Comparison of ENCODE assay signal across 37 mouse cellular contexts in genomic region chr11:100376746-100377389, GRCm38 (mm10). TPM values are rescaled to one million over a fixed set of nuclear protein-coding genes. Genes with fewer than 3 reads are reported as not detected.
DNase-seq lines count a peak whose midpoint lies in the region; ATAC-seq and TF ChIP-seq lines count a peak whose summit lies in the region.
"Had no signal": no experiment of that assay in that cellular context is flagged by ENCODE, and none has a peak within 500 bp of the region (broad histone marks: within the 10 kb centered on the region; RNA-seq: fewer than 3 reads in every experiment).

No protein-coding gene starts in this region.

- no peak for TF ChIP-seq CTCF in gastrocnemius, adult 2 months (IDR thresholded peaks at IDR 0.05)

- peak overlapping the region; percentile 11; the same call in 1 of the 2 replicates for H3K4me3 ChIP-seq in gastrocnemius, adult 2 months
- no peak overlapping the region for H3K4me3 ChIP-seq in kidney, embryonic 14.5 days (ENCODE audit: low read length)
- H3K4me3 ChIP-seq: embryonic facial prominence, embryonic 12.5 days; forebrain, embryonic 10.5 days; hindbrain, embryonic 10.5 days; limb, embryonic 12.5 days; liver, embryonic 15.5 days; neural tube, embryonic 12.5 days had no signal

- no peak overlapping the region for H3K9ac ChIP-seq in kidney, embryonic 14.5 days (ENCODE audit: low read depth, low read length)
- H3K9ac ChIP-seq: embryonic facial prominence, embryonic 12.5 days; limb, embryonic 12.5 days; liver, embryonic 15.5 days; lung, embryonic 14.5 days; neural tube, embryonic 12.5 days had no signal

- H3K9me3 ChIP-seq in kidney, embryonic 14.5 days (ENCODE audit: control insufficient read depth, low read length): no peaks in the 10 kb centered on the region
- H3K9me3 ChIP-seq: embryonic facial prominence, embryonic 12.5 days; forebrain, embryonic 10.5 days; G1E; hindbrain, embryonic 10.5 days; limb, embryonic 12.5 days; liver, embryonic 15.5 days; neural tube, embryonic 12.5 days had no signal

- intact Hi-C loops in gastrocnemius, adult 2 months (cut with DNase I): no loop called here
- intact Hi-C loops in gastrocnemius, postnatal 36 days (cut with DNase I): no loop called here
- intact Hi-C loops in left cerebral cortex, postnatal 14 days (cut with DNase I): no loop called here

- H3K4me2 ChIP-seq in kidney, embryonic 14.5 days (replicated peaks; ENCODE audit: low read depth, low read length): no peak overlapping the region
- H3K4me2 ChIP-seq: embryonic facial prominence, embryonic 12.5 days; heart, embryonic 11.5 days; limb, embryonic 12.5 days; liver, embryonic 15.5 days; lung, embryonic 14.5 days; midbrain, embryonic 11.5 days; neural tube, embryonic 12.5 days had no signal

- no peaks in the 10 kb centered on the region for H3K27me3 ChIP-seq in kidney, embryonic 14.5 days (ENCODE audit: control insufficient read depth, insufficient read depth, low read length)
- H3K27me3 ChIP-seq: embryonic facial prominence, embryonic 12.5 days; limb, embryonic 12.5 days; liver, embryonic 15.5 days; neural tube, embryonic 12.5 days had no signal

- no peak for DNase-seq in gastrocnemius, adult 2 months
- no peak for DNase-seq in gastrocnemius, postnatal 36 days
- DNase-seq in kidney, postnatal 10 days: peak; percentile 56
- DNase-seq in ZHBTc4 (ENCODE audit: low read depth, low spot score): peak; percentile 80
- no peak for DNase-seq in embryo, embryonic 10 days (ENCODE audit: low spot score)
- DNase-seq in left cerebral cortex, postnatal 14 days (ENCODE audit: low spot score in 2 of 2): no peak
- DNase-seq: adrenal gland, postnatal 25 days; cerebellum, adult 8-10 months; kidney, adult 8-10 months; kidney, postnatal 14 days; layer of hippocampus, adult 9-11 months; lung, embryonic 14.5 days; lung, postnatal 36 days; right cerebral cortex, postnatal 4 days; thymus, adult 18-20 months; thymus, postnatal 25 days had no signal

- H3K36me3 ChIP-seq in kidney, embryonic 14.5 days (ENCODE audit: control insufficient read depth, insufficient read depth, low read length): peaks cover 79% of the 10 kb centered on the region
- H3K36me3 ChIP-seq: G1E had no signal

- H3K4me1 ChIP-seq in kidney, embryonic 14.5 days (ENCODE audit: control insufficient read depth, insufficient read depth, low read length): no peaks in the 10 kb centered on the region
- H3K4me1 ChIP-seq: embryonic facial prominence, embryonic 12.5 days; liver, embryonic 15.5 days; neural tube, embryonic 12.5 days had no signal

- peak overlapping the region; percentile 76 for H3K27ac ChIP-seq in gastrocnemius, adult 2 months
- no peak overlapping the region for H3K27ac ChIP-seq in kidney, embryonic 14.5 days (ENCODE audit: low read depth, low read length)
- H3K27ac ChIP-seq: embryonic facial prominence, embryonic 12.5 days; forebrain, embryonic 10.5 days; hindbrain, embryonic 10.5 days; liver, embryonic 15.5 days; neural tube, embryonic 12.5 days; stomach, postnatal 0 days had no signal

- ATAC-seq in kidney, embryonic 14.5 days (ENCODE audit: low FRiP score, low TSS enrichment): no peak
- ATAC-seq: forebrain, embryonic 16.5 days; hindbrain, embryonic 16.5 days; midbrain, embryonic 16.5 days had no signal

- WGBS in kidney, embryonic 14.5 days: 90% methylated on average over 21 of the region's 21 CpGs

RNA-seq across cellular contexts. Expression of gene Jup, which starts 20.7 kb away (rescaled TPM):
- 100 to 1,000 TPM in 1 of 2 experiments, 10 to 100 TPM in 1; 68.6 to 104 TPM for total RNA-seq in gastrocnemius, adult 2 months (2021)
- 10 to 100 TPM; 73.8 to 80.2 TPM for total RNA-seq in gastrocnemius, postnatal 36 days (2021)
- 66.8 and 84.7 TPM in 2 replicates for polyA plus RNA-seq in kidney, embryonic 14.5 days (2014; fragmentation: Nextera tagmentation; extraction: Ambion mirVana)
- 10 to 100 TPM; 38.1 to 49.8 TPM for total RNA-seq in left cerebral cortex, postnatal 14 days (2021)
- polyA plus RNA-seq: G1E had no signal

RNA-seq across cellular contexts. Expression of gene Hap1, which starts 20.9 kb away (rescaled TPM):
- total RNA-seq in gastrocnemius, adult 2 months (2021): under 1 TPM in 1 of 2 experiments, not detected in 1; 0.14 TPM
- total RNA-seq in gastrocnemius, postnatal 36 days (2021): under 1 TPM in 1 of 2 experiments, not detected in 1; 0.23 TPM
- 6.0 and 6.3 TPM in 2 replicates for polyA plus RNA-seq in kidney, embryonic 14.5 days (2014; fragmentation: Nextera tagmentation; extraction: Ambion mirVana)
- total RNA-seq in left cerebral cortex, postnatal 14 days (2021): 100 to 1,000 TPM in 1 of 2 experiments, 10 to 100 TPM in 1; 94.6 to 151 TPM
- total RNA-seq: megakaryocyte, adult 5-6 weeks had no signal
- polyA plus RNA-seq: G1E had no signal

RNA-seq across cellular contexts. Expression of gene P3h4, which starts 37.8 kb away (rescaled TPM):
- 1 to 10 TPM; 2.0 to 4.6 TPM for total RNA-seq in gastrocnemius, adult 2 months (2021)
- total RNA-seq in gastrocnemius, postnatal 36 days (2021): 1 to 10 TPM; 3.6 to 4.1 TPM
- 59.7 and 63.3 TPM in 2 replicates for polyA plus RNA-seq in kidney, embryonic 14.5 days (2014; fragmentation: Nextera tagmentation; extraction: Ambion mirVana)
- 1 to 10 TPM; 5.7 to 5.8 TPM for total RNA-seq in left cerebral cortex, postnatal 14 days (2021)
- total RNA-seq: G1E; megakaryocyte, adult 5-6 weeks had no signal
- polyA plus RNA-seq: G1E had no signal

RNA-seq across cellular contexts. Expression of gene Fkbp10, which starts 38.6 kb away (rescaled TPM):
- 1 to 10 TPM; 1.9 to 4.5 TPM for total RNA-seq in gastrocnemius, adult 2 months (2021)
- 1 to 10 TPM; 5.1 to 6.5 TPM for total RNA-seq in gastrocnemius, postnatal 36 days (2021)
- polyA plus RNA-seq in kidney, embryonic 14.5 days (2014; fragmentation: Nextera tagmentation; extraction: Ambion mirVana): 75.4 and 113 TPM in 2 replicates
- 10 to 100 TPM; 10.0 to 12.2 TPM for total RNA-seq in left cerebral cortex, postnatal 14 days (2021)
- polyA plus RNA-seq: G1E had no signal

RNA-seq across cellular contexts. Expression of gene Gast, which starts 42.7 kb away (rescaled TPM):
- not detected for total RNA-seq in gastrocnemius, adult 2 months (2021)
- total RNA-seq in gastrocnemius, postnatal 36 days (2021): not detected
- polyA plus RNA-seq in kidney, embryonic 14.5 days (2014; fragmentation: Nextera tagmentation; extraction: Ambion mirVana): not detected in 2 replicates
- total RNA-seq in left cerebral cortex, postnatal 14 days (2021): not detected
- total RNA-seq: adrenal gland, postnatal 25 days; G1E; gastrocnemius, adult 8-10 months; left cerebral cortex, postnatal 10 days; liver, adult 2 months; megakaryocyte, adult 5-6 weeks had no signal
- polyA plus RNA-seq: embryonic facial prominence, embryonic 12.5 days; forebrain, embryonic 10.5 days; forebrain, embryonic 16.5 days; G1E; gonadal fat pad, adult 2 months; heart, embryonic 11.5 days; heart, embryonic 16.5 days; hindbrain, embryonic 16.5 days; limb, embryonic 12.5 days; liver, adult 2 months; liver, embryonic 15.5 days; lung, embryonic 14.5 days; neural tube, embryonic 12.5 days; spleen, adult 2 months had no signal

Comparison
In these comparisons a context has a peak if more than half of its experiments do, and no peak if none do; other contexts are left out.
1. DNase-seq: peak in kidney, postnatal 10 days (single experiment) and ZHBTc4 (single experiment); none in gastrocnemius, adult 2 months (single experiment), gastrocnemius, postnatal 36 days (0 of 2), embryo, embryonic 10 days (single experiment) and left cerebral cortex, postnatal 14 days (0 of 2).
2. RNA of gene Hap1, which starts 20.9 kb away (total RNA-seq): 94.6 to 151 TPM in left cerebral cortex, postnatal 14 days; 0.23 TPM in gastrocnemius, postnatal 36 days and 0.14 TPM in gastrocnemius, adult 2 months; every median in the first group is over 10 times any median in the second.